Comparison of ENCODE assay signal across 27 mouse cellular contexts in the genomic region with DNA sequence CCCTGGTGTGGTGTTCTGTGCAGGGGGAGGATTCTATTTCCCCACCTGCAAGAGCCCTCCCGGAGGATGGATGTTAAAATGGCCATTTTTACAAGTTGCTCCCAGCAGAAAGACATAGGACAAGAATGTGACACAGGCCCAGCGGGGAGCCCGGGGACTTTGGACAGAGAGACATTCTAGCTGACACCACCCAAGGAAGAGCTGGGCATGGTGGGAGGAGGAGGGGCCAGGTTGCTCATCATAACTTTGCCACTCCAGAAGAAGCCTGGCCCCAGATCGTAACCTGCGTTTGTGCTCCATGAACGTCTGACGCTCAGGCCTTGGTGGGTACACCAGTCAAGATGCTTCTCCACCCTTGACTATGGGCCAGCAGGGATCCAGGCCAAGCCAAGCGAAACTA. TPM values are rescaled to one million over a fixed set of nuclear protein-coding genes. Genes with fewer than 3 reads are reported as not detected.
"Had no signal": no experiment of that assay in that cellular context is flagged by ENCODE, and none has a peak within 500 bp of the region (broad histone marks: within the 10 kb centered on the region; RNA-seq: fewer than 3 reads in every experiment).

No protein-coding gene starts in this region.

- ATAC-seq: hindbrain, embryonic 16.5 days; inflammation-experienced regulatory T-cells, adult 6 months; intestine, embryonic 15.5 days; liver, embryonic 12.5 days had no signal

- H3K27ac ChIP-seq: gastrocnemius, adult 2 months; heart, embryonic 10.5 days; hindbrain, embryonic 10.5 days; hindbrain, embryonic 12.5 days; hindbrain, embryonic 14.5 days; intestine, embryonic 15.5 days; layer of hippocampus, adult 2 months; left cerebral cortex, adult 2 months; limb, embryonic 13.5 days; limb, embryonic 15.5 days; liver, embryonic 12.5 days; liver, embryonic 14.5 days had no signal

- H3K9ac ChIP-seq: heart, embryonic 12.5 days; hindbrain, embryonic 12.5 days; hindbrain, embryonic 14.5 days; intestine, embryonic 15.5 days; limb, embryonic 13.5 days; limb, embryonic 15.5 days; liver, embryonic 12.5 days; liver, embryonic 14.5 days had no signal

- DNase-seq: gastrocnemius, adult 2 months; gastrocnemius, postnatal 10 days; gastrocnemius, postnatal 25 days; heart, adult 18-20 months; heart, postnatal 10 days; heart, postnatal 4 days; kidney, adult 18-20 months; kidney, adult 8-10 months; kidney, postnatal 10 days; kidney, postnatal 25 days; kidney, postnatal 4 days; left cerebral cortex, postnatal 4 days had no signal

- H3K27me3 ChIP-seq: heart, embryonic 12.5 days; hindbrain, embryonic 12.5 days; intestine, embryonic 15.5 days; limb, embryonic 13.5 days; limb, embryonic 15.5 days; liver, embryonic 12.5 days had no signal

- H3K36me3 ChIP-seq: intestine, embryonic 15.5 days had no signal

- H3K4me3 ChIP-seq: gastrocnemius, adult 2 months; heart, embryonic 10.5 days; heart, embryonic 12.5 days; hindbrain, embryonic 10.5 days; hindbrain, embryonic 12.5 days; intestine, embryonic 15.5 days; layer of hippocampus, adult 2 months; left cerebral cortex, adult 2 months; limb, embryonic 13.5 days; limb, embryonic 15.5 days; liver, embryonic 12.5 days had no signal

- H3K4me2 ChIP-seq: heart, embryonic 12.5 days; hindbrain, embryonic 12.5 days; hindbrain, embryonic 14.5 days; intestine, embryonic 15.5 days; limb, embryonic 13.5 days; limb, embryonic 15.5 days; liver, embryonic 12.5 days had no signal

- H3K9me3 ChIP-seq: heart, embryonic 10.5 days; hindbrain, embryonic 10.5 days; intestine, embryonic 15.5 days; limb, embryonic 15.5 days had no signal

RNA-seq across cellular contexts. Expression of gene Aunip, which starts 49.9 kb away (rescaled TPM):
- total RNA-seq: gastrocnemius, adult 2 months; gastrocnemius, postnatal 25 days had no signal
- polyA plus RNA-seq: liver, adult 2 months had no signal
